Mouse (Mus musculus) embryonic facial prominence, embryonic 10.5 days (tissue): Measurements from ENCODE around the gene Aco1. TPM values are rescaled to one million over a fixed set of nuclear protein-coding genes. Genes with fewer than 3 reads are reported as not detected.
"Not testable (repeated sequence)": the region's sequence is repeated elsewhere in the genome, so short reads cannot be mapped to it uniquely, and the experiment has no call there.

Experiments
- DNase-seq: peaks from one replicate; pipeline ENCODE4 v3.0.0-alpha.2; 2017; ENCODE audit warnings: low spot score
- H3K27ac ChIP-seq: fragments of 300-500 bp; sonication (generic); replicated peaks from 2 replicates; pipeline ENCODE4 v1.5.1; 2016; ENCODE audit warnings: mild to moderate bottlenecking
- H3K27me3 ChIP-seq: fragments of 300-500 bp; sonication (generic); replicated peaks from 2 replicates; pipeline ENCODE4 v1.6.1; 2016; ENCODE audit warnings: low read depth, mild to moderate bottlenecking; ENCODE audit not compliant: poor library complexity, severe bottlenecking
- H3K36me3 ChIP-seq: fragments of 300-500 bp; sonication (generic); replicated peaks from 2 replicates; pipeline ENCODE4 v1.6.1; 2016; ENCODE audit warnings: mild to moderate bottlenecking, moderate library complexity
- H3K4me1 ChIP-seq: fragments of 300-500 bp; sonication (generic); 2 replicates; pipeline ENCODE4 v1.6.1; 2016
- H3K4me3 ChIP-seq: fragments of 300-500 bp; sonication (generic); 2 replicates; pipeline ENCODE4 v1.5.1; 2016; ENCODE audit warnings: mild to moderate bottlenecking, moderate library complexity
- H3K9me3 ChIP-seq: fragments of 300-500 bp; sonication (generic); 2 replicates; pipeline ENCODE4 v1.6.1; 2016; ENCODE audit warnings: mild to moderate bottlenecking
- WGBS: fragments of 180-500 bp; shearing (Covaris S2); methylation state at CpG from one replicate; pipeline ENCODE4 v1.1.7; 2016; 5-methylcytosine and 5-hydroxymethylcytosine counted together
- polyA plus RNA-seq: library from polyadenylated mRNA; unstranded; fragments of >200 nt; fragmentation: Nextera tagmentation; extraction: Ambion mirVana; gene quantifications from 2 replicates; pipeline ENCODE4 v1.2.1, GENCODE M21; 2016

Aco1 gene
- polyA plus RNA-seq, result 49.8 and 52.4 TPM in 2 replicates

GRCm38 (mm10) chr4:40142743-40143532 lies at the start of gene Aco1:
Gene Aco1 (plus strand): TSS chr4:40143081.
- Histone ChIP-seq H3K27ac (peak within 1 kb of the TSS; percentile 92), H3K9me3 (no peaks in the 10 kb centered on the region), H3K4me1 (peaks cover 23% of the 10 kb centered on the region), H3K4me3 (peak within 1 kb of the TSS; percentile 87), H3K36me3 (no peaks in the 10 kb centered on the region), H3K27me3 (no peaks in the 10 kb centered on the region)
- DNase-seq, result peak; percentile 95
- under 1% methylated on average over 46 of the region's 46 CpGs for WGBS

- no peak overlapping the region for H3K27ac ChIP-seq
- no peak overlapping the region for H3K4me3 ChIP-seq
- no peaks in the 10 kb centered on the region for H3K9me3 ChIP-seq
- H3K27me3 ChIP-seq, result no peaks in the 10 kb centered on the region
- WGBS, result 81% methylated on average over 2 of the region's 2 CpGs
- no peak for DNase-seq
- H3K36me3 ChIP-seq, result no peaks in the 10 kb centered on the region
- H3K4me1 ChIP-seq, result peaks cover 5% of the 10 kb centered on the region; the same call in 1 of the 2 replicates
Observed at GRCm38 (mm10) chr4:40094974-40095373, 47.9 kb upstream of the Aco1 start.

- Histone ChIP-seq H3K9me3 (no peaks in the 10 kb centered on the region), H3K4me3 (no peak overlapping the region), H3K36me3 (no peaks in the 10 kb centered on the region), H3K27me3 (no peaks in the 10 kb centered on the region), H3K4me1 (no peaks in the 10 kb centered on the region), H3K27ac (no peak overlapping the region)
- no peak for DNase-seq
- WGBS, result 87% methylated on average over 1 of the region's 1 CpGs
Observed at GRCm38 (mm10) chr4:40102996-40103395, 39.9 kb upstream of the Aco1 start.

- H3K9me3 ChIP-seq, result no peaks in the 10 kb centered on the region
- WGBS, result 44% methylated on average over 8 of the region's 8 CpGs
- no peak overlapping the region for H3K4me3 ChIP-seq
- no peaks in the 10 kb centered on the region for H3K36me3 ChIP-seq
- H3K27me3 ChIP-seq, result no peaks in the 10 kb centered on the region
- H3K4me1 ChIP-seq, result no peaks in the 10 kb centered on the region
- no peak overlapping the region for H3K27ac ChIP-seq
- DNase-seq, result no peak
Observed at GRCm38 (mm10) chr4:40106004-40106536, 36.8 kb upstream of the Aco1 start.

GRCm38 (mm10) chr4:40108030-40108429 lies 34.9 kb upstream of the Aco1 start:
- H3K27me3 ChIP-seq, result no peaks in the 10 kb centered on the region
- WGBS, result 91% methylated on average over 4 of the region's 4 CpGs
- H3K9me3 ChIP-seq, result no peaks in the 10 kb centered on the region
- H3K27ac ChIP-seq, result no peak overlapping the region
- no peak for DNase-seq
- H3K36me3 ChIP-seq, result no peaks in the 10 kb centered on the region
- no peaks in the 10 kb centered on the region for H3K4me1 ChIP-seq
- no peak overlapping the region for H3K4me3 ChIP-seq

GRCm38 (mm10) chr4:40113173-40113572 lies 29.7 kb upstream of the Aco1 start:
- Histone ChIP-seq H3K4me1 (no peaks in the 10 kb centered on the region), H3K4me3 (no peak overlapping the region), H3K9me3 (no peaks in the 10 kb centered on the region), H3K36me3 (no peaks in the 10 kb centered on the region), H3K27ac (no peak overlapping the region), H3K27me3 (no peaks in the 10 kb centered on the region)
- no peak for DNase-seq
- WGBS, result 83% methylated on average over 1 of the region's 1 CpGs

- Histone ChIP-seq H3K9me3 (no peaks in the 10 kb centered on the region), H3K27me3 (no peaks in the 10 kb centered on the region), H3K27ac (no peak overlapping the region), H3K4me1 (no peaks in the 10 kb centered on the region), H3K4me3 (no peak overlapping the region), H3K36me3 (no peaks in the 10 kb centered on the region)
- no peak for DNase-seq
- 87% methylated on average over 3 of the region's 3 CpGs for WGBS
Observed at GRCm38 (mm10) chr4:40121221-40121620, 21.7 kb upstream of the Aco1 start.

- not testable (repeated sequence) for H3K4me3 ChIP-seq
- WGBS, result 86% methylated on average over 1 of the region's 1 CpGs
Observed at GRCm38 (mm10) chr4:40122291-40122690, 20.6 kb upstream of the Aco1 start.

GRCm38 (mm10) chr4:40134468-40135102 lies 8.3 kb upstream of the Aco1 start:
- no peaks in the 10 kb centered on the region for H3K27me3 ChIP-seq
- H3K9me3 ChIP-seq, result no peaks in the 10 kb centered on the region
- H3K27ac ChIP-seq, result no peak overlapping the region
- H3K36me3 ChIP-seq, result no peaks in the 10 kb centered on the region
- DNase-seq, result peak; percentile 74
- 18% methylated on average over 9 of the region's 9 CpGs for WGBS
- H3K4me3 ChIP-seq, result no peak overlapping the region
- H3K4me1 ChIP-seq, result no peaks in the 10 kb centered on the region

More at GRCm38 (mm10) chr4:40122291-40122690, 20.6 kb upstream of the Aco1 start:
- not testable (repeated sequence) for H3K36me3 ChIP-seq, H3K27ac ChIP-seq, DNase-seq, H3K9me3 ChIP-seq, H3K4me1 ChIP-seq, H3K27me3 ChIP-seq

- H3K36me3 ChIP-seq, result no peaks in the 10 kb centered on the region
- no peak for DNase-seq
- H3K27me3 ChIP-seq, result no peaks in the 10 kb centered on the region
- no peak overlapping the region for H3K4me3 ChIP-seq
- no peaks in the 10 kb centered on the region for H3K4me1 ChIP-seq
- WGBS, result 93% methylated on average over 4 of the region's 4 CpGs
- H3K27ac ChIP-seq, result no peak overlapping the region
- H3K9me3 ChIP-seq, result no peaks in the 10 kb centered on the region
Observed at GRCm38 (mm10) chr4:40136519-40136918, 6.4 kb upstream of the Aco1 start.

GRCm38 (mm10) chr4:40139663-40140255 lies 3.1 kb upstream of the Aco1 start:
- Histone ChIP-seq H3K27ac (no peak overlapping the region), H3K27me3 (no peaks in the 10 kb centered on the region), H3K4me1 (peaks cover 18% of the 10 kb centered on the region), H3K36me3 (no peaks in the 10 kb centered on the region), H3K4me3 (no peak overlapping the region), H3K9me3 (no peaks in the 10 kb centered on the region)
- DNase-seq, result no peak
- 76% methylated on average over 3 of the region's 3 CpGs for WGBS

- H3K36me3 ChIP-seq, result no peaks in the 10 kb centered on the region
- peak overlapping the region; percentile 92 for H3K27ac ChIP-seq
- H3K9me3 ChIP-seq, result no peaks in the 10 kb centered on the region
- no peak for DNase-seq
- peak overlapping the region; percentile 87 for H3K4me3 ChIP-seq
- H3K27me3 ChIP-seq, result no peaks in the 10 kb centered on the region
- under 1% methylated on average over 27 of the region's 27 CpGs for WGBS
- H3K4me1 ChIP-seq, result peaks cover 23% of the 10 kb centered on the region
Observed at GRCm38 (mm10) chr4:40143533-40143871, 621 bp downstream of the Aco1 start.
